Mouse (Mus musculus) mouse trophoblast stem cell (cell line): ENCODE measurements around the gene Trim5.
"Not testable (repeated sequence)": the region's sequence is repeated elsewhere in the genome, so short reads cannot be mapped to it uniquely, and the experiment has no call there.

Experiments
- in situ Hi-C, 2 experiments: fragments of 300-500 bp; cut with MseI, MboI; formaldehyde crosslinking; loops; 2 replicates in 1 of 2; 3 replicates in 1 of 2; pipeline ENCODE4 v1.15.1; 2025

Trim5 gene

DNA sequence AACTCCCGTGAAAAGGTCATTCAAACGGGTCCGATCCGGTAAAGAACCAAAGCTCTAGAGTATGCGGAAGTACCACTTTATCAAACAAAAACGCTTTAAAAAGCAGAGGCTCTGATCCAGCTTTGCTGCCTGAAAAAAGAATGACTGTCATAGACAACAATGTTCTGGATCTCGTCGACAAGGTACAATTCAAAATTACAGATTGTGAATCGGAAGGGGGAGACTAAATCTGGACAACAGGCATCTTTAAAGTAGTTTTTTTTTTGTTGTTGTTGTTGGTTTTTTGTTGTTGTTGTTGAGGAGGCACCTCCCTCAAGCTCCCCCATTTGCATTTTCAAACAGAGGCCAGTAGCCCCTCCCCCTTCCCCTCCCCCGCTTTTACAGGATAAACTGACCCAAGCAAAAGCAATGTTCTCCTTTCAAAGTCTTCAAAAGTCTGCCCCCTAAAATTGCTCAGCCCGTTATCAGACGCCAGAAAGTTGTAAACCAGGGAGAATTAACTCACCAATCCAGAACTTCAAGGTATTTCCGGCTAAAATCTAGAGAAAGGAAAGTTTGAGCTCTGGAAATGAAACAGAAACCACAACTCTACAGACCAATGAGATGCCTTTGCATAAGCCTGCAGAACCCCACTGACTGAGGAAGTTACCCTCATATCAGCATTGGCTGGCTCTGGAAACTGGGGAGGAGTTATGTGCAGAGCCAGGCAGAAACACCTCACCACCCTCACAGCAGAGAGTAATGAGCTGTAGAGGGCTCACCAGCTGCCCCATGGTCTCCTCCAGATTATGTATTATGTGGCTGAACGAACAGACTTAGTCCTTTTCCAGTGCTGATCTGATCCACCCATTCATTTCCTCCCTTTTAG lies at the start of gene Trim5:
Gene Trim5 (minus strand): TSS at position 519 of the 868 bp plus-strand sequence.
- in situ Hi-C loops, result not testable (repeated sequence)

DNA sequence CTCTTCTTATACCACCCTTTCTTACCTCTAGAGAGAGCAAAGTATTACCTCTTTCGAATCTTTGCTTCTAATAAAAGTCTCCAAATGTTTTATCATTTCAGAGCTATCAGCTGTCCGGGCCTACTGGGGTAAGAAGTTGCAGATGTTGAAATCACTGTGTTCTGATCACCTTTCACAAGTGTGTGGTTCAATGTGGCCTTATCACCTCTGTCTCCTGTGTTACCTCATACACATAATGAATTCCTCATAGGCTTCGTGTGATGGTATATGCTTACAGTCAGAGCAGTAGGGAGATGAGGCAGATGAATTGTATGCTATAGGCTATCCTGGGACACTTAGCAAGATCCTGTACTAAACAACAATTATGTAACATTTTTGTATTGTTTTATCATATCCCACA lies 47.7 kb upstream of the Trim5 start:
- in situ Hi-C loops, result not testable (repeated sequence)

DNA sequence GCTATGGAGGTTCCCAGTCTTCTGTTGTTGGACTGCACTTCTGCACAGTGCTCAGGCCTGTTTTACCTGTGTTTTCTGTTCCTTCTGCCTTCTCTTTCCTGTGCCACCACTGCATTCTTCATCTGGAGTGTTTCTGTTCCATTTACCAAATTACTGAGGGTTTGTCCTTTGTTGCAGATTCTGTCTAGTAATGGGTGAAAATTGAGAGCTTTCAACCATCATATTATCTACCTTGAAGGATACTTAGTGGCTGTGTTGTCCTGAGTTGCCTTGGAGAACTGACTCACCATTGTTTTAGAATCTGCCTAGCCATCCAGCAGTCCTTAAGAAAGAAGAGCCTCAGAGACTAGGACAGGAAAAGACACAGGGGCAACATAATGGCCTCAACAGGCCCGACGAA lies 41.3 kb upstream of the Trim5 start, which contains the start of gene Trim34b:
Gene Trim34b (plus strand): TSS at position 301 of the 400 bp plus-strand sequence.
- in situ Hi-C loops, result not testable (repeated sequence)

DNA sequence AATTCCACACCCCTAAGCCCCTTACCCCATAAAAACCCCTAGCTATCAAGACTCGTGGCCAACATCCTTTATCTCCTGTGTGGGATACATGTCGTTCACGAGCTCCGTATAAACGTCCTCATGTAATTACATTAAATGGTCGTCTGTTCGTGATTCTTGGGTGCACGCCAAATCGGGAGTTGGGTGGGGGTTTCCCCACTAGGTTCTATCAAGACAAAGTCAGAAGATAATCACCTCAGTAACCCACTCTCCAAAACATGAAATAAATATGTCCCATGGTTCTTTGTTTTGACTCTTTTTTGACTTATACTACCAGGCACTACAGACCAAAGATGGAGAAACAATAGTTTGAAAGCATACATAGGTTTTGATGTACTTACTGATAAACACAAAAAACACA lies 34.1 kb upstream of the Trim5 start:
- in situ Hi-C loops, result no loop called here

DNA sequence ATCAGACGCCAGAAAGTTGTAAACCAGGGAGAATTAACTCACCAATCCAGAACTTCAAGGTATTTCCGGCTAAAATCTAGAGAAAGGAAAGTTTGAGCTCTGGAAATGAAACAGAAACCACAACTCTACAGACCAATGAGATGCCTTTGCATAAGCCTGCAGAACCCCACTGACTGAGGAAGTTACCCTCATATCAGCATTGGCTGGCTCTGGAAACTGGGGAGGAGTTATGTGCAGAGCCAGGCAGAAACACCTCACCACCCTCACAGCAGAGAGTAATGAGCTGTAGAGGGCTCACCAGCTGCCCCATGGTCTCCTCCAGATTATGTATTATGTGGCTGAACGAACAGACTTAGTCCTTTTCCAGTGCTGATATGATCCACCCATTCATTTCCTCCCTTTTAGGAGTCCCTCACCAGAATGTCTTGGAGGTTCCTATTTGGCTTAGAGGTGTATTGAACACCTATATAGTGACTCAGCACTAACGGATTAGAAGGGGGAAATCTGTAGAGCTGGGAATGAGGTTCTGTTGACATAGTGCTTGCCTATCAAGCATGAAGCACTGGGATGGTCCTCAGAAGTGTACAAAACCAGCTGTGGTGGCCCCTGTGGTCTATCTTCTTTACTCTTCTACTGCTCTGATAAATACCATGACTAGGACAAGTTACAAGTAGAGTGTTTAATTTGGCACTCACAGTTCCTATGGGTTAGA lies 27.6 kb upstream of the Trim5 start, which contains the start of gene Trim12a:
Gene Trim12a (minus strand): TSS at position 98 of the 712 bp plus-strand sequence.
- in situ Hi-C loops, result not testable (repeated sequence)

DNA sequence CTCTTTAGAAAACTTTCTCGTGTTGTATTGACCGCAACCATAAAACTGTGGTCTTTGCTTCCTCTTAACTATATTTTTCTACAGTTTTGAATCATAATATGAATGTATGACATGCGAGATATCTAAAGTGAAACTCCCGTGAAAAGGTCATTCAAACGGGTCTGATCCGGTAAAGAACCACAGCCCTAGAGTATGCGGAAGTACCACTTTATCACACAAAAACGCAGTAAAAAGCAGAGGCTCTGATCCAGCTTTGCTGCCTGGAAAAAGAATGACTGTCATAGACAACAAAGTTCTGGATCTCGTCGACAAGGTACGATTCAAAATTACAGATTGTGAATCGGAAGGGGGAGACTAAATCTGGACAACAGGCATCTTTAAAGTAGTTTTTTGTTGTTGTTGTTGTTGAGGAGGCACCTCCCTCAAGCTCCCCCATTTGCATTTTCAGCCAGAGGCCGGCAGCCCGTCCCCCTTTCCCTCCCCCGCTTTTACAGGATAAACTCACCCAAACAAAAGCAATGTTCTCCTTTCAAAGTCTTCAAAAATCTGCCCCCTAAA lies 27.0 kb upstream of the Trim5 start:
- in situ Hi-C loops, result no loop called here

DNA sequence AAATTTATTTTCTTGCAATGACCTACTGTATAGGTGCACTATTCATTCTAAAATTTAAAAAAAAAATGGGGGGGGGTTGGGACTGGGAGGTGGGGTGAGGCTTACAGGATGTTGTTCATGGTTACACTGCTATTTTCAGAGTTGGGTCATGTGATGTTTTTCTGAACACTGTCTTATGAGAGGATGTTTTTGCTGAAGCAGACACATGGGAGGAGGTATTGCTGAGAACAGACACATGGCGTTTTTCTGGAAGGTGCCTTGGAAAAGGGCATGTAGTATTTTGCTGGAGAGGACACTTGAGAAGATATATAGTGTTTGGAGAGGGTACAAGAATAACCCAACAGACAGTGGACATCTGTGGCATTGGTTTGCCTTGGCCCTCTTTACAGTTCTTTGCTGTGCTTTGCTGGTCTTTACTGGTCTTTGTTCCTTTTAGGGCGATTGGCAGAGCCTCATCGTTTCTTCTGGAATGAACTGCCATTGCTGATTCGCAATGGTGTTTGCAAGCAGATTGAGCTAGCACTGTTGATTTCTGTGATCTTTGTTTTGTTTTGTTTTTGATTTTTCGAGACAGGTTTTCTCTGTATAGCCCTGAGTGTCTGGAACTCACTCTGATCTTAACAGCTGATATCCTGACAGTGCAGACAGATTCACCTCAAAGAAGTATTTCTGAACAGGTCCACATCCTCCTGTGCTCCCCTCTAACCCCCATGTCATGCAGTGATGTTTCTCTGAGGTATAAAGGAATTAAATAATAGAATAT lies 3.9 kb upstream of the Trim5 start:
- in situ Hi-C loops, result no loop called here

DNA sequence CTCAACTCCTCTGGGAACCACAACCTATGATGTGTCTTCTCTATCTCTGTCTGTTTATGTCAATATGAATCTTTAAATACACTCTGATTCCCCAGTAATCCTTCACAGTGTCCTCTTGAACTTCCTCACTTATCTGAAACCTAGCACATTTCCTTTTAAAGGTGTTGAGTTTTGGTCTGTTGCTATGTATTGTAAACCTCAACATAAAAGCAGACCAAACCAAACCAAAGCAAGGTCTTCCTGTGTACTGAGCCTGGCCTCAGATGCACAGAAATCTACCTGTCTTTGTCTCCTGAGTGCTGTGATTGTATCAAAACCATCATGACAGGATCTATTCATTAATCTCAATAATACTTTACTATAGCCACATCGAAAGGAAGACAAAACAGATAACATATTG lies 2.7 kb upstream of the Trim5 start:
- in situ Hi-C loops, result no loop called here

DNA sequence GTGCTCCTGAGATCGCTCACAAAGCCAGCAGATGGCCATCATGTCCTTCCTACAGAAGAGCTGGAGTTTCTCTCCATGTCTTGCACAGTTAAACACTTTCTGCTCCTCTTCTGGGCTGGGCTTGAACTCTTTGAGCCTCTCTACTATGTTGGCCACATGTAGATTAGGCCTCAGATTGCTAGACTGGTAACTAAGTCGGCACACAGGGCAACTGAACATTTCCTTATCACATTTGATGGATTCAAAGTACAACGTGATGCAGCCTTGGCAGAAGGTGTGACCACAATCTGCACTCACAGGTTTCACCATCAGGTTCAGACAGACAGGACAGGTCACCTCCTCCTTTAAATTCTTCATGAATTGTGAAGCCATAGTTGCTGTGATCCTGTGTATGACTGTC lies 8.5 kb downstream of the Trim5 start:
- in situ Hi-C loops, result not testable (repeated sequence)

DNA sequence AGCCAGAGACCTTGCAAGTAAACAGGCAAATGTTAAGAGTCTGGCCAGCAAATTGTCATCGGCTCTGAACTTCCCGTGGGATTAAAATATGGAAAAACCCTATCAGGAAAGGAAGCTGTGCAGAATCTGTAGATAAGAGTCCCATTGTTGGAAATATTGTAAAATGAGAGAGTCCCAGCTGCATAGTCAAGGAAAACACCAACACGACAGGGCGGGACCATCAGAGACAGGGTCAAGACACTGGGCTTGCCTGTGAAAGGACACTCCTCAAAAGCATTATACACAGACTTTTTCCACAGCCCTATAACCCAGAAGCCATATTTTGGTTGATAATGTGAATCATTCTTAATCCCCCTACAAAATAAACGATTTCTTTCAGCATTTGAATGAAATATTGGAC lies 22.6 kb downstream of the Trim5 start:
- in situ Hi-C loops, result not testable (repeated sequence)

DNA sequence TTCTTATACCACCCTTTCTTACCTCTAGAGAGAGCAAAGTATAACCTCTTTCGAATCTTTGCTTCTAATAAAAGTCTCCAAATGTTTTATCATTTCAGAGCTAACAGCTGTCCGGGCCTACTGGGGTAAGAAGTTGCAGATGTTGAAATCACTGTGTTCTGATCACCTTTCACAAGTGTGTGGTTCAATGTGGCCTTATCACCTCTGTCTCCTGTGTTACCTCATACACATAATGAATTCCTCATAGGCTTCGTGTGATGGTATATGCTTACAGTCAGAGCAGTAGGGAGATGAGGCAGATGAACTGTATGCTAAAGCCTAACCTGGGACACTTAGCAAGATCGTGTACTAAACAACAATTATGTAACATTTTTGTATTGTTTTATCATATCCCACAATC lies 27.5 kb downstream of the Trim5 start:
- in situ Hi-C loops, result not testable (repeated sequence)

DNA sequence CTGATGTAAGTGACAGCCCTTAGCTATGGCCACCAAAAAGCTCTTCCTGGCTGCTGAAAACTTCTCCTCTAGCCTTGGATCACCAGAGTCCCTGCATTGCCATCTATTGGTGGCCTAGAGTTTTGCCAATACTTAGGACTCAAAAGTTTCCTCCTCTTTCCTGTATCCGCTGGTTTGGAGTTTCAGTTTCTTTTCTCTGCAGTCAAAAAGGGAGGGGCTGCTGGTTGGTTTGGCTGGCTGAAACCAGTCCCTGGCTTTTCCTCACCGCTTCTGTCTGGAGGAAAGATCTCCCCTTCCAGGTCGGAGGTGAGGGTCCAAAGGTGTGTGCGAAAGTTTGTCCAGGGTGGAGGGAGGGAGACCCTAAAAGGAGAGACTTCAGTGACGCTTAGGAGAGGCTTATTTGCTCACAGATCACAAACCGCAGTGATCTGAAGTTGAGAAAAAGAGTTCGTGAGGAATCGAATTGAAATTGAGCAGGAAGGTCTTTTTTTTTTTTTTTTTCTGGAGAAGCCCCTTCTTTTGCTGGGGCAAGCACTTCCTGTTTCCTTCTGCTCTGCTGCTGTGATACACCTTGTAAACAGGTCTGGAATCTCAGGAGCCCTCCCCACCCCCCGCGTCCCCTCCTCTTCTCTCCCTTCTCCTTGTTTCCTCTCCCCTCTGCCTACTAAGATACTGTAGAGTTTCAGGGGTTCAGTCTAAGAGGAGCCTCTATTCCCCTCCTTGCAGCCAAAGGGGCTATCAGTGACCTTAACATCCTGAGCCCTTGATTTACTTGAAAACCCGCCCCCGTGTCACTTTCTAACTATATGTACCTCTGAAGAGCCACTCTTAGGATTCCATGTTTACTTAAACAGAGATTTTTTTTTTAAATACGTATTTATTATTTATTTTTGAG lies 43.4 kb downstream of the Trim5 start, which contains the start of gene Trim34a:
Gene Trim34a (plus strand): TSS at position 171 of the 895 bp plus-strand sequence.
- in situ Hi-C loops, result no loop called here

DNA sequence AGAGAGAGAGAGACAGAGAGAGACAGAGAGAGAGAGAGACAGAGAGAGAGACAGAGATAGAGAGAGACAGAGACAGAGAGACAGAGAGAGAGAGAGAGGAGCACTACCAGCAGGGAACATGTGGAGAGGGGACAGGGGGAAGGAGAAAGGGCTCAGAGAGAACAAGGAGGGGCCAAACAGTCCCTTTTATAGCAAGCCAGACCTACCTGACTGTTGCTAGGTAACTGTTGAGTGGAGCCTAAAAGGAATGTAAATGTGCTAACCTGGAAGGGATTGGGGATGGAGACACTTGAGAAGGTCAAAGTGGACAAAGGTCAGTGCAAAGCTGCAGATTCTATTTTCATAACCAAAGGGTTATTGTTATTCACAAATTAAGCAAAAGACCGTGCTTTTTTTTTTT lies 44.3 kb downstream of the Trim5 start:
- in situ Hi-C loops, result no loop called here

DNA sequence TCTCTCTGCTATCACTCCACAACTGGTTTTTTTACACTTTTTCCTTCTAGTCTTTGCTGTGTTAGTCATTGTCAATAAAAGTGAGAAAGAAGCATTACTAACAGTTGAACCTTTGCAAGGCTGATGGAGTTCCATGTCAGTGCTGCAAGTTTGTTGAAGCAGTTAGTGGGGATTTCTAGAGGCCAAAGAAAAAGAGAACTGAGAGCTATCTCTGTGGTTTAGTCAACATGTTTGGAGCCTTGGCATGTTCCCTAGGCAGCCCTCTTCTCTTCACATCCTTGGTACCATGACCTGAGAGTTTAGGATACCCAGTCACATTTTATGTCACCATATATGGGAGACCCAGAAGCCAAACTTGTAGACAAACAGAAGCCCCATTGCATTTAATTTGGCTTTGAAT lies 47.0 kb downstream of the Trim5 start:
- in situ Hi-C loops, result no loop called here

DNA sequence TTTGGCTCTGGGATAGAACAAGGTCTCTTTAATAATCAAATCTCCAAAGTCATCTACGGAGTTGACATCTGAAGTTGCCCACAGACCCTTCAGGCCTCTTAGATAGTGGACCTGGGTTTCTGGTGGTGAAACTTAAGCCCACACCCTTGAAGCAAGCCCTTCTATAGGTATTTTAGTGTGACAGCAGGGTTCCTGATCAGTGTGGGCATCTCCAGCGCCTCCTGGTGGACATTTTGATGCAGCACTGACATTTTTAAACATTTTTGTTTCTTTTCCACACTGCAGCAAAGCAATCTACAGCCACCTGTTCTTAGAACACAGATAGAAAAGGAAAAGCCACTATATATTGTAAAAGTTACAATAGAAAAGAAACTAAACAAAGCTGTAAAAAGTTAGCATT lies 56.7 kb downstream of the Trim5 start:
- in situ Hi-C loops, result no loop called here

DNA sequence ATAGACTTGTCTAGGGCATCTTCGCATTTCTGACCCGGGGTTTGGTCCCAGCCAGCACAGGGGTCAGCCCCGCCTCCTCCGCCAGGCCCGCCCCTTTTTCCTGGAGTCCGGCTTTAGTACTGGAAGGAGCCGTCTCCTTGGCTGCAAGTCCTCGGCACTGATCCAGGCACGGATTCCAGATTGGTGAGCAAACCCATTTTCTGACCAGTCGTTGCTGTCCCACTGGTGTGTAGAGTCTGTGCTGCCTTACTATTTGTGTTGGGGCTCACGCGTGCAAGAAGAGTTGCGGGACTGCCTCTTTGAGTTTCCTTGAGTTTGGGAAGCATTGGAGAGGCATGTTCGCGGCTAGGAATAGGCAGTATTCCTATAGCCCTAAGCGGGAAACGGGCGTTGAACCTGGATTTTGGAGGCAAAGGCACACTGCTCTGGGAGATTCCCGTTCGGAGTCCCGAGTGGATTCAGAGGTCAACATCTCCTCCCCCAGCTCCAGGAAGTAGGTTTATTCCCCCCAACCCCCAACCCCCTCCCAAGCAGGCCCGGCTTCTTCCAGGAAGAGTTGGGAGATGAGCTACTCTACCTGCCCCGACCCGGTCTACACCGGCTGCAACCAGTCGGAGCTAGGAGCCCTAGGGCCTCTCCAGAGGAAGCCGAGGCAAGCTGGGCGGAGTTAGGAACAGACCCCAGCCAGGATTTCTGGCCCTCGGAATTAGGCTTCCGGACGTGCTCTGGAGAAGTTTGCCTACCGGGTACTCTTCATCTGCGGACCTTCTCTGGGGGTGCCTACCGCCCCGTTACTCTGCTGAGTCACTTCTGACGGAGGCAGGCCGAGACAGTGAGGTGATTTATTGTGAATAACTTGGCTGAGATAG lies 69.0 kb downstream of the Trim5 start, which contains the start of gene Trim6:
Gene Trim6 (plus strand): TSS at position 93 of the 869 bp plus-strand sequence.
- in situ Hi-C loops, result no loop called here

DNA sequence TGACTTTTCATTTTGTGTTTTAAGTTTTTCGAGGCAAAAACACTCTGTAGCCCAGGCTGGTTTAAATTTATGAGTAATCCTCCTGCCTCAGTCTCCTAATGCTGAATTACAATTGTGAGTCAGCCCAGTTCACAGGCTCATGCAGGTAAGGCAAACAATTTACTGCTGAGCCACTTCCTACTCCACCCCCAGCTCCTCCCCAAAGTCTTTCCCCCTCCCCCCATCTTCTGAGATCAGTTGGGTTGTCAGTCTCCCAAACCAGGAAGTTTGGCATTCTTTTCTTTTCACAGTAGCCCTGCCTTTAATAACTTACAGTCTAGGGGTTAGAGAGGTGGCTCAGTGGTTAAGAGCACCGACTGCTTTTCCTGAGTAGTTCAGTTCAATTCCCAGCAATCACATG lies 70.0 kb downstream of the Trim5 start:
- in situ Hi-C loops, result no loop called here

DNA sequence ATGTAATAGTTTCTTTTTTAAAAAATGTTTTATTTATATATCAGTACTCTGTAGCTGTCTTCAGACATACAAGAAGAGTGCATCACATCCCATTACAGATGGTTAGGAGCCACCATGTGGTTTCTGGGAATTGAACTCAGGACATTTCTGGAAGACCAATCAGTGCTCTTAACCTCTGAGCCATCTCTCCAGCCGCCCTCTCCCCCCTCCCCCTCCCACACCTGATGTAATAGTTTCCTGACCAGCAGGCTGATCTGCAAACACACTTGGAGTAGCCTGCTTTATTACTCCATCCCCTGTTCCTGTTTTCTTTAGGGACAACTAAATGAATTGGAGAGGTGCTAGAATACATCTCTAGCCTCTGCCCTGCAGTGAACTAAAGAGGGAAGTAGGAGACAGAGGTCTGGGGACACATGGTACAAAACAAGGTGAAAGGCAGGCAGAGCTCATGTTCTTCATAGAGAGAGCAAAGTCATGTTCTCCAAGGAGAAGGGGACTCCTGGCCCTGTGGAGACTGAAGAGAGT lies 71.8 kb downstream of the Trim5 start:
- in situ Hi-C loops, result no loop called here
